ENCODE assay signal across 15 mouse cellular contexts in the genomic region with DNA sequence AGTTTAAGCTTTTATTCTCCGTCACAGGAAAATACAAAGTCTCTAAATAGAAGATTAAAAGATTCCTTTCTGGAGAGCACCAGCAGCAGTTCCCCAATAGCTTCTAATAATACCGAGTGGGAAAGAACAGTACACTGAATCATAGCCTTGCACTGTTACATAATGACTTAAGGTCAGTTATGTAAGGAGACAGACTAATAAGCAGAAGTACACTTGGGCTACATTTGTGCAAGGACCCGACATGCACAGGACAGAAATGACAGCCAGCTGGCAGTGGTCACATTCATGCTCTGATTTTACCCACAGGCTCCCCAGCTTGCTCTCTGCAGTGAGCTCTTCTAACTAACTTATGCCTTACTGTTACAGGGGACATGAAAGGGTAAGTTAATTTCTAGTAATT.
DNase-seq lines count a peak whose midpoint lies in the region; ATAC-seq lines count a peak whose summit lies in the region.
"Had no signal": no experiment of that assay in that cellular context is flagged by ENCODE, and none has a peak within 500 bp of the region (broad histone marks: within the 10 kb centered on the region; RNA-seq: fewer than 3 reads in every experiment).

No protein-coding gene starts in this region.

- 84% methylated on average over 3 of the region's 3 CpGs for WGBS in midbrain, embryonic 10.5 days

- H3K27me3 ChIP-seq in midbrain, embryonic 10.5 days (ENCODE audit: low read depth, poor library complexity, severe bottlenecking) = no peaks in the 10 kb centered on the region
- H3K27me3 ChIP-seq: embryonic facial prominence, embryonic 13.5 days; liver, embryonic 13.5 days had no signal

- H3K4me1 ChIP-seq in midbrain, embryonic 10.5 days = no peaks in the 10 kb centered on the region
- H3K4me1 ChIP-seq: embryonic facial prominence, embryonic 13.5 days; liver, embryonic 13.5 days had no signal

- no peaks in the 10 kb centered on the region for H3K36me3 ChIP-seq in midbrain, embryonic 10.5 days
- H3K36me3 ChIP-seq: embryonic facial prominence, embryonic 13.5 days; liver, embryonic 13.5 days had no signal

- no peak overlapping the region for H3K4me3 ChIP-seq in midbrain, embryonic 10.5 days
- H3K4me3 ChIP-seq: embryonic facial prominence, embryonic 13.5 days; liver, embryonic 13.5 days had no signal

- no peaks in the 10 kb centered on the region for H3K9me3 ChIP-seq in midbrain, embryonic 10.5 days (replicated peaks)
- H3K9me3 ChIP-seq: embryonic facial prominence, embryonic 13.5 days; liver, embryonic 13.5 days had no signal

- H3K27ac ChIP-seq in midbrain, embryonic 10.5 days (replicated peaks) = no peak overlapping the region
- H3K27ac ChIP-seq: embryonic facial prominence, embryonic 13.5 days; hindbrain, embryonic 14.5 days; kidney, postnatal 0 days; liver, embryonic 13.5 days; macrophage had no signal

- DNase-seq in adrenal gland, adult (ENCODE audit: inconsistent age in 2 of 2, low spot score in 1 of 2) = peak; percentile 71 to 84
- no peak for DNase-seq in adrenal gland, postnatal 4 days (ENCODE audit: low spot score in 2 of 2)
- peak; percentile 34 for DNase-seq in kidney, adult 9 months
- DNase-seq in kidney, postnatal 4 days = no peak
- peak; percentile 73 for DNase-seq in brain, adult 2 months (ENCODE audit: low read depth, low spot score)
- peak; percentile 17 for DNase-seq in layer of hippocampus, adult 9-11 months
- DNase-seq in midbrain, embryonic 10.5 days (ENCODE audit: low spot score) = no peak
- DNase-seq: gastrocnemius, postnatal 25 days; liver, embryonic 13.5 days had no signal

- no peak for ATAC-seq in megakaryocyte-erythroid progenitor cell, adult 5-6 weeks (replicated peaks; ENCODE audit: low FRiP score, low TSS enrichment, poor library complexity, severe bottlenecking)
- ATAC-seq: forebrain, embryonic 14.5 days had no signal

Comparison
In these comparisons a context has a peak if more than half of its experiments do, and no peak if none do; other contexts are left out.
1. DNase-seq: peak in adrenal gland, adult (2 of 2), kidney, adult 9 months (single experiment), brain, adult 2 months (single experiment) and layer of hippocampus, adult 9-11 months (single experiment); none in adrenal gland, postnatal 4 days (0 of 2), kidney, postnatal 4 days (0 of 2) and midbrain, embryonic 10.5 days (single experiment).